ENCODE assay signal across 9 mouse cellular contexts in the genomic region with DNA sequence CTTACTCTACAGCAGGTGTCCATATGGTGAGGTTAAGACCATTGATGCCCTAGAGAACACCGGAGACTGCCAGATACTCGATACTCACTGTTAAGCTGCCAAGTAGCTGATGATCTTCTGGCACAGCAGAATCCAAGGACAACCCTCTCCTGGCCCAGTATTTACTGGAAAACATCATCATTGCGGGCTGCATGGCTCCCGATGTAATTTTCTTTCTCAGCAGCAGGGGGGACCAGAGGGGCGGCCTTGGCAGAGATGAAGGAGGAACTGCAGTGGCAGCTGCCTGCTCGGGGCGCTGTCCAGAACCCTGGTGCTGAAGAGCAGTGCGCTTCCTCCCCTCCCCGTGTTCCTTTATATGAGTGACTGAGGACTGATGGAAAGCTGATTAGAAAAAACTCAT. TPM values are rescaled to one million over a fixed set of nuclear protein-coding genes. Genes with fewer than 3 reads are reported as not detected.
DNase-seq lines count a peak whose midpoint lies in the region; ATAC-seq and TF ChIP-seq lines count a peak whose summit lies in the region.
"Had no signal": no experiment of that assay in that cellular context is flagged by ENCODE, and none has a peak within 500 bp of the region (broad histone marks: within the 10 kb centered on the region; RNA-seq: fewer than 3 reads in every experiment).

Gene Tph2, minus strand, starts transcription at position 326 of the 400 bp plus-strand sequence.

- H3K27ac ChIP-seq in bone marrow macrophage, adult 2 months (ENCODE audit: insufficient read depth, low read depth, low read length), result no peak within 1 kb of the TSS
- no peak within 1 kb of the TSS for H3K27ac ChIP-seq in lung, embryonic 15.5 days
- H3K27ac ChIP-seq in olfactory bulb, adult 2 months (ENCODE audit: insufficient read depth, low read depth, low read length), result no peak within 1 kb of the TSS
- no peak within 1 kb of the TSS for H3K27ac ChIP-seq in thymus, adult 2 months (ENCODE audit: control insufficient read depth, insufficient read depth, low read length)

- no peak within 1 kb of the TSS for H3K4me3 ChIP-seq in bone marrow macrophage, adult 2 months (ENCODE audit: insufficient read depth, low read length)
- H3K4me3 ChIP-seq in lung, embryonic 15.5 days, result no peak within 1 kb of the TSS
- no peak within 1 kb of the TSS for H3K4me3 ChIP-seq in olfactory bulb, adult 2 months (ENCODE audit: insufficient read depth, low read depth, low read length)
- no peak within 1 kb of the TSS for H3K4me3 ChIP-seq in thymus, adult 2 months (ENCODE audit: control insufficient read depth, insufficient read depth, low read length)
- H3K4me3 ChIP-seq: erythroblast, embryonic 14.5 days had no signal

- H3K4me2 ChIP-seq in lung, embryonic 15.5 days, result no peak within 1 kb of the TSS

- peak; percentile 32; the same call in 1 of the 2 replicates for TF ChIP-seq CTCF in bone marrow macrophage, adult 2 months (IDR thresholded peaks at IDR 0.05; ENCODE audit: low read depth, low read length)
- TF ChIP-seq CTCF in olfactory bulb, adult 2 months (IDR thresholded peaks at IDR 0.05; ENCODE audit: insufficient read depth, low read depth, low read length), result peak; percentile 41; the same call in 1 of the 2 replicates
- TF ChIP-seq CTCF in thymus, adult 2 months (IDR thresholded peaks at IDR 0.05; ENCODE audit: borderline replicate concordance, control insufficient read depth, extremely low read depth, insufficient read depth, low read length, poor library complexity), result peak; percentile 55; the same call in 1 of the 2 replicates

- peak; percentile 72; the same call in 1 of the 2 replicates for ATAC-seq in lung, embryonic 15.5 days (ENCODE audit: borderline replicate concordance, extremely low read depth, low FRiP score, low TSS enrichment)

- TF ChIP-seq POLR2A in bone marrow macrophage, adult 2 months (IDR thresholded peaks at IDR 0.05; ENCODE audit: borderline replicate concordance, low read depth, low read length), result no peak
- TF ChIP-seq POLR2A in olfactory bulb, adult 2 months (IDR thresholded peaks at IDR 0.05; ENCODE audit: insufficient read depth, low read depth, low read length), result no peak
- no peak for TF ChIP-seq POLR2A in thymus, adult 2 months (IDR thresholded peaks at IDR 0.05; ENCODE audit: control insufficient read depth, extremely low read depth, insufficient read depth, low read length, poor library complexity)

- peak; percentile 1 to 11 for DNase-seq in CD8-positive naive resting alpha-beta T cell, adult 2 months (ENCODE audit: low read depth in 2 of 2, low spot score in 2 of 2)
- peak; percentile 21 for DNase-seq in fibroblast of lung, adult 2 months (ENCODE audit: low read depth)
- peak; percentile 77 to 85 for DNase-seq in heart, postnatal 14 days
- peak; percentile 91 to 92 for DNase-seq in kidney, postnatal 4 days
- peak; percentile 71 for DNase-seq in thymus, adult 2 months

- no peaks in the 10 kb centered on the region for H3K36me3 ChIP-seq in lung, embryonic 15.5 days
- H3K36me3 ChIP-seq in thymus, adult 2 months (ENCODE audit: control insufficient read depth, insufficient read depth, low read length), result no peaks in the 10 kb centered on the region

- H3K4me1 ChIP-seq in bone marrow macrophage, adult 2 months (ENCODE audit: control insufficient read depth, insufficient read depth, low read length), result no peaks in the 10 kb centered on the region
- H3K4me1 ChIP-seq in lung, embryonic 15.5 days, result no peaks in the 10 kb centered on the region
- H3K4me1 ChIP-seq in olfactory bulb, adult 2 months (ENCODE audit: control insufficient read depth, insufficient read depth, low read length), result no peaks in the 10 kb centered on the region
- H3K4me1 ChIP-seq in thymus, adult 2 months (replicated peaks; ENCODE audit: control insufficient read depth, insufficient read depth, low read length), result no peaks in the 10 kb centered on the region

- 7% methylated on average over 9 of the region's 9 CpGs for WGBS in lung, embryonic 15.5 days
- WGBS in olfactory bulb, adult 2 months, result 6% methylated on average over 9 of the region's 9 CpGs
- 8% methylated on average over 9 of the region's 9 CpGs for WGBS in thymus, adult 2 months

- H3K27me3 ChIP-seq in lung, embryonic 15.5 days, result no peaks in the 10 kb centered on the region
- H3K27me3 ChIP-seq in thymus, adult 2 months (ENCODE audit: control insufficient read depth, insufficient read depth, low read length), result no peaks in the 10 kb centered on the region

- H3K9ac ChIP-seq in lung, embryonic 15.5 days, result no peak within 1 kb of the TSS

- intact Hi-C loops in heart, postnatal 14 days (cut with DNase I), result no loop called here

- no peaks in the 10 kb centered on the region for H3K9me3 ChIP-seq in lung, embryonic 15.5 days

RNA-seq across cellular contexts. Expression of gene Tph2, which starts in this region (rescaled TPM):
- polyA plus RNA-seq in bone marrow macrophage, adult 2 months (2012; ENCODE audit: insufficient read depth, insufficient read length, missing spikeins), result not detected in 2 replicates
- total RNA-seq in heart, postnatal 14 days (2021), result not detected
- polyA plus RNA-seq in lung, embryonic 15.5 days (2015; fragmentation: Nextera tagmentation; extraction: Ambion mirVana), result 0.07 TPM in 1 of 2 replicates, not detected in the other
- not detected in 2 replicates for polyA plus RNA-seq in olfactory bulb, adult 2 months (2012; ENCODE audit: insufficient read depth, insufficient read length, low replicate concordance, missing spikeins)
- polyA plus RNA-seq in thymus, adult 2 months (2012; rRNA removed), result 0.08 TPM in 1 of 2 replicates, not detected in the other
- polyA plus RNA-seq: erythroblast, embryonic 14.5 days had no signal

Comparison
In these comparisons a context has a peak if more than half of its experiments do, and no peak if none do; other contexts are left out.
1. Peak in DNase-seq in heart, postnatal 14 days; RNA of the gene not detected or under 1 TPM.
2. Peak in ATAC-seq in lung, embryonic 15.5 days; RNA of the gene not detected or under 1 TPM.
3. Peak in DNase-seq in thymus, adult 2 months; RNA of the gene not detected or under 1 TPM.
4. DNase-seq: peak in every context shown above with its lines; median percentile 92 in kidney, postnatal 4 days; 81 in heart, postnatal 14 days; 71 in thymus, adult 2 months; 21 in fibroblast of lung, adult 2 months; 6 in CD8-positive naive resting alpha-beta T cell, adult 2 months.